Mouse (Mus musculus) small intestine, adult 2 months (tissue): ENCODE measurements around the gene Igsf3.

ENCODE experiments used
- CTCF ChIP-seq: fragments of 200-500 bp; IDR thresholded peaks from 2 replicates; pipeline ENCODE4 v1.5.1; 2012; ENCODE audit warnings: low read depth, mild to moderate bottlenecking, control low read depth, inconsistent platforms, low read length, moderate library complexity, mixed read lengths; ENCODE audit not compliant: insufficient replicate concordance, insufficient read length; ENCODE audit errors: extremely low read depth
- POLR2A ChIP-seq: fragments of 200-500 bp; IDR thresholded peaks from 2 replicates; pipeline ENCODE4 v1.6.1; 2012; ENCODE audit warnings: low read depth, mild to moderate bottlenecking, control low read depth, inconsistent platforms, low read length, moderate library complexity

GRCm38 (mm10) chr3:101437021-101437563 is 60.2 kb downstream of the Igsf3 start:
- TF ChIP-seq POLR2A (no peak), CTCF (no peak)
